Mouse (Mus musculus): ENCODE data around the gene Rapsn.
"Not testable (repeated sequence)": the region's sequence is repeated elsewhere in the genome, so short reads cannot be mapped to it uniquely, and the experiment has no call there.

The Rapsn gene

GRCm38 (mm10) chr2:91035385-91035784 is at the start of gene Rapsn:
Rapsn (plus strand) TSS chr2:91035620.
- DNase-seq (ENCODE audit: low spot score) = no peak

DNA sequence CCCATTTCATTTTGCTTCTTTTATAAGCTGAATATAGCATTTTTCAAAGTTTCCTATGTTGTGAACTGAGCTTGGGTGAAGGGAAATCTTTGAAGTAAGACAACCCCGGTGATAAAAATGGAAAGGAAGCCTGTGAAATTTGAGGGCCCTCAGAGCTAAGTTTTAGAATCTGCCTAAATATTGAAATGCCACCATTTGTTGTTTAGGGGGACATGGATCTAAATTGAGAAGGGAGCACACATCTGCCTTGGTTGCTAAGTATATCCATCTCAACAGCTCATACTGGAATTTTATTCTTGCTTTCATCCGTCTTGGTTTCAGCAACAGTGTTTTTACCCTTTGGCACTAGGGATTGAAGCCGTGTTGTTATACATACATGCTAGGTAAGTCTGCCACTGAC is 49.4 kb upstream of the Rapsn start:
- no peak for DNase-seq (ENCODE audit: low spot score)

GRCm38 (mm10) chr2:91008536-91008935 is 26.9 kb upstream of the Rapsn start:
- no peak for DNase-seq (ENCODE audit: low spot score)

DNA sequence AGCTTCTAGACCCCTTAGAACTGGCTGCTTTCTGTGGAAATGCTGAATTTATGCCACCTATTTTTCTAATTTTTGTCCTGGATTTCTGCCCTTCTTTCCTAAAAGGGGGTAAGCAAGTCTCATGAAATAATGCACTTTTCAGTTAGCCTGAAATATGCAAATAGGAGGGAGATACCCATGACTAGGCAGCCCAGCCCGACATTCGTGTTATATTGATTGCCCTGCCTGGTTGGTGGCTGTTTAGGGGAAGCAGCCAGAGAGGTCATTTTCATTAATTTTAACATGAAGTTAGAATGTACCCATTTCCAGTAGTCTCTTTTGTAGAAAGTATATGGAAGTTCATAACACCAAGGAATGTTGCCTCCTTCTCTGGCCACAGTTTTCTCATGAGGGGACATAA is 21.5 kb upstream of the Rapsn start:
- no peak for DNase-seq (ENCODE audit: low spot score)

GRCm38 (mm10) chr2:91015386-91015785 is 20.0 kb upstream of the Rapsn start:
- no peak for DNase-seq (ENCODE audit: low spot score)

GRCm38 (mm10) chr2:91018061-91018788 is 17.2 kb upstream of the Rapsn start:
- peak; percentile 41 for DNase-seq (ENCODE audit: low spot score)

- no peak for DNase-seq (ENCODE audit: low spot score)
Measured at GRCm38 (mm10) chr2:91019911-91020310, 15.5 kb upstream of the Rapsn start.

- not testable (repeated sequence) for DNase-seq (ENCODE audit: low spot score)
Measured at GRCm38 (mm10) chr2:91022266-91022665, 13.2 kb upstream of the Rapsn start.

DNA sequence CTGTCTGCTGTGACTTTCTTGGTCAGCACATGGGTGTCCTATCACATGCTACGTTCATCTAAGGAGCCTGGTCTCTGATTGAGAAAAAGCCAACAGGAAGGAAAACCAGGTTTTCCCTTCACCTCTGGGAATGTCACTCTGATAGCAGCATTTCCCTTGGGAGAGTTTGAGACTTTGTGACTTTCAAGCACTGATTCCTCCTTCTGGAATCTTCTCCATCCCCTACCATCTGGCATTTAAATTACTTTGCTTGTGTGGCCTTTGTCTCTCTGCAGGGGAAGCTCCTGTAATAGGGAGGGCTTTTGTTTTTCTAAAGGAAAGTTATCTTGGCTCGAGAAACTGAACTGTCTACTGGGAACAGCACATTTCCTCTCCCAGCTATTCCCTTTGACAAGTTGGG is 12.3 kb upstream of the Rapsn start:
- no peak for DNase-seq (ENCODE audit: low spot score)

- DNase-seq (ENCODE audit: low spot score) = no peak
Measured at GRCm38 (mm10) chr2:91023956-91024355, 11.5 kb upstream of the Rapsn start.

DNA sequence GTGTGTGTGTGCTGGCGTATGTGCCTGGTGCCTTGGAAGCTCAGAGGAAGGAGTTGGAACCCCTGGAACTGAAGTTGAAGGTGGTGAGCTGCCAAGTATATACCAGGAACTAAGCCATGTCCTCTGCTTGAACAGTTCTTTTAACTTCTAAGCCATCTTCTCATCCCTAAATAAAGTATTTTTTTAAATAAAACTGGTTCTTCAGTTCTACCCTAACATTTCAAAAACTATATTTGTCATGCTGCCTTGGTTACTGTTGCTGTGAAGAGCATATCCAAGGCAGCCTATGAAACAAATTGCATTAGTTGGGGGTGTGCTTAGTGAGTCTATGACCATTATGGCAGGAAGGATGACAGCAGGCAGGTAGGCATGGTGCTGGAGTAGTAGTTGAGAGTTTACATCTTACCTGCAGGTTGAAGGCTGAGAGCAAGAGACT is 10.3 kb upstream of the Rapsn start:
- no peak for DNase-seq (ENCODE audit: low spot score)

DNA sequence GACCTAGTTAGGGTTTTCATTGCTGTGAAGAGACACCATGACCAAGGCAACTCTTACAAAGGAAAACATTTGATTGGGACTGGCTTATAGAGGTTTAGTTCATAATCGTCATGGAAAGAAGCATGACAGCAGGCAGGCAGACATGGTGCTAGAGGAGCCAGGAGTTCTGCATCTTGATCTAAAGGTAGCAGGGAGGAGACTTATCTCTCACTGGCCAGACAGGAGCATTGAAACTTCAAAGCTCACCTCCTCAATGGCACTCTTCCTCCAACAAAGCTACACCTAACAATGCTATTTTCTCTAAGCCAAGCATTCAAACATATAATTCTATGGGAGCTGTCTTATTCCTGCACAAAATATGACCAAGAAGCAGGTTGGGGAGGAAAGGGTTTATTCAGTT is 8.9 kb upstream of the Rapsn start:
- no peak for DNase-seq (ENCODE audit: low spot score)

- DNase-seq (ENCODE audit: low spot score) = peak; percentile 98
Measured at GRCm38 (mm10) chr2:91027391-91028214, 7.8 kb upstream of the Rapsn start.

DNA sequence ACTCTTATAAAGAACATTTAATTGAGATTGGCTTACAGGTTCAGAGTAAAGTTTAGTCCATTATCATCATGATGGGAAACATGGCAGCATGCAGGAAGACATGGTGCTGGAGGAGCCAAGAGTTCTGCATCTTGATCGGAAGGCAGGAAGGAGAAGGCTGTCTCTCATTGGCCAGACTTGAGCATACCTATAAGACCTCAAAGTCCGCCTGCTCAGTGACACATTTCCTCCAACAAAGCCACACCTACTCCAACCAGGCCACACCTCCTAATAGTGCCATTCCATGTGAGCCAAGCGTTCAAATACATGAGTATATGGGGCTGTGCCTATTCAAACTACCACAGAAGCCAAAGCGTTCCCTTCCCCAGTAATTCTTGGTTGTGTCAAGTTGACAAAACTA is 4.2 kb upstream of the Rapsn start:
- no peak for DNase-seq (ENCODE audit: low spot score)

DNA sequence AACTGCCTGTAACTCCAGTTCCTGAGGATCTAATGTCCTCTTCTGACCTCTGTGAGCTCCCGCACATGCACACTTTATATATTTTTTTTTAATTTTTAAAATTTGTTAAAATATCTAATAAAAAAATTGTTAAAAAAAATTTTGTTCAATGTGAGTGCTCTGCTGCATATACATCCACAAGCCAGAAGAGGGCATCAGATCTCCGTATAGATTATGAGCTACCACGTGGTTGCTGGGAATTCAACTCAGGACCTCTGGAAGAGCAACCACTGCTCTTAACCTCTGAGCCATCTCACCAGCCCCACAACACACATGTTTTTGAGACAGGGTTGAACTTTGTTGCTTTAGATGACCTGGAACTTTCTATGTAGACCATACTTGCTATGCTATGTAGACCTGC is 2.4 kb upstream of the Rapsn start:
- peak; percentile 33 for DNase-seq (ENCODE audit: low spot score)

GRCm38 (mm10) chr2:91041786-91042185 is 6.4 kb downstream of the Rapsn start:
- no peak for DNase-seq (ENCODE audit: low spot score)

DNA sequence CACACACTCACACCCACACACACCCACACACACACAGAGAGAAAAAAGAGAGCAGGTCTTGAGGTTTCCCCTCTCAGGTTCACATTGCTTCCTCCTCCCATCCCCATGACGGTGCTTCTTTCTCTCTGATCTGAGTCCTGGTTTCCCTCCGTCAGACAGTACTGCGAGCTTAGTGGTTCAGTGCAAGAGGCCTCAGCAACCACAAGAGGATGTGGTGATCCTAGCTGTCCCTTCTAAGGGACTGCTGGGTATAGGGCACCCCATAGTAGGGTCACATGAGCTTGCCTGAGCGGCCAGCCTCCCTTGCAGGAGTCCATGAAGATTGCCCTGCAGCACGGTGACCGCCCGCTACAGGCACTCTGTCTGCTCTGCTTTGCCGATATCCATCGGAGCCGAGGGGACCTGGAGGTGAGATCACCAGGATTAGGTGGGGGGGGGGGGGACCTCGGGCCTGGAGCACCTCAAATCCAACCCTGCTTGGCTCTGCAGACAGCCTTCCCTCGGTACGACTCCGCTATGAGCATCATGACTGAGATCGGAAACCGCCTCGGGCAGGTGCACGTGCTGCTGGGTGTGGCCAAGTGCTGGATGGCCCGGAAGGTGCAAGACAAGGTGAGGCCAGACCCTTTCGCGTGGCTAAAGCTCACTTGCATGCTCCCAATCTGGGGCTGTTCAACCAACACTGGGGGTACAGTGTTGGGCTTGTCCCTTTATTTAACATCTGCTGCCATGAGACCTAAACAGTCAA is 7.4 kb downstream of the Rapsn start:
- no peak for DNase-seq (ENCODE audit: low spot score)

DNA sequence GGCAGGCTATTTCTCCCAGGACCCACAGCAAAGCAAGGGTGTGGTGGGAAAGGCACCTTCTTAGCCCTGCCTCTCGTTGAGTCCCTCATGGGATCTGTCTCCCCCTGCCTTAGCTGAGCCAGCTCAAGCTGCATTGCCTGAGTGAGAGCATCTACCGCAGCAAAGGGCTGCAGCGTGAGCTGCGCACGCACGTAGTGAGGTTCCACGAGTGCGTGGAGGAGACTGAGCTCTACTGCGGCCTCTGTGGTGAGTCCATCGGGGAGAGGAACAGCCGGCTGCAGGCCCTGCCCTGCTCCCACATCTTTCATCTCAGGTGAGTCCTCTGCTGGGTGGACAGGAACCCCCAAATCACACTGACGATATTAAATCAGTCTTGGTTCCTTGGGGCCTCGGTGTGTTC is 9.3 kb downstream of the Rapsn start:
- no peak for DNase-seq (ENCODE audit: low spot score)

DNA sequence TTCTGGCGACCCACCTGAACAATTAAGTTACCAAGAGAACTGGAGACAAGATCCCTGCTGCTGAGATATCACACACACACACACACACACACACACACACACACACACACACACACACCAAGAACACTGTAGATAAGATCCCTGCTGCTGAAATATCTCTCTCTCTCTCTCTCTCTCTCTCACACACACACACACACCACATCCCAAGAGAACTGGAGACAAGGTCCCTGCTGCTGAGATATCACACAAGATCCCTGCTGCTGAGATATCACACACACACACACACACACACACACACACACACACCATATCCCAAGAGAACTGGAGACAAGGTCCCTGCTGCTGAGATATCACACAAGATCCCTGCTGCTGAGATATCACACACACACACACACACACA is 10.4 kb downstream of the Rapsn start:
- DNase-seq (ENCODE audit: low spot score) = not testable (repeated sequence)

DNA sequence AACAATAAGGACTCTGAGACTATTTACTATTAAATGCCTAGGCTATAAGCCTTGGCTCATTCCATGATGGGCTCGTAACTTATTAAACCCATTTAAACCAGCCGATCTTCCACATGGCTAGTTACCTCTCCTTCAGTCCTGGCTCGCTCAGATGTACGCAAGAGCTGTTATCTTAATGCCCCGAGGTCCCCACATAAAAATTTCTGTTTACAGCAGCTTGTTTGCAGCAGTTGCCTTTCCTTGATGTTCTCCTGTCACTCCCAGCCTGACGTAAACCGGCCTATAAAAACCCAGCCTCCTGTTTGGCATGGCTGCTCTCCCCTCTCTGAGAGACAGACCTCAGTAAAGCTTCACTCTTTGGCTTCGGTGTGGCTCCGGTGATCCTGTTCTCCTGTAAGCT is 11.9 kb downstream of the Rapsn start:
- no peak for DNase-seq (ENCODE audit: low spot score)

GRCm38 (mm10) chr2:91051917-91052316 is 16.5 kb downstream of the Rapsn start:
- DNase-seq (ENCODE audit: low spot score) = no peak

DNA sequence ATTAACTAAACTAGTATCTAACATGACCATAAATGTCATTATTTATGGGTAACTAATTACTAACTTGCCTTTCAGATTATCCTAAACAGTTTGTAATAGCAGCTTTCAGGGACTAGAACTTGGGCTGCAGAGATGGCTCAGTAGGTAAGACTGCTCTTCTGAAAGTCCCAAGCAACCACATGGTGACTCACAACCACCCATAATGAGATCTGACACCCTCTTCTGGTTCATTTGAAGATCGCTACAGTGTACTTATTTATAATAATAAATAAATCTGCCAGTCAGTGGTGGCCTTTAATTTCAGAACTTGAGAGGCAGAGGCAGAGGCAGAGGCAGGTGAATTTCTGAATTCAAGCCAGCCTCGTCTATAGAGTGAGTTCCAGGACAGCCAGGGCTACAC is 17.3 kb downstream of the Rapsn start:
- DNase-seq (ENCODE audit: low spot score) = peak; percentile 36

Measured in adipocyte (in vitro differentiated cells).